Mouse (Mus musculus) cerebellum, adult 8-10 months (tissue): ENCODE measurements around the gene Spocd1.

Source experiments
- DNase-seq: peaks from one replicate; pipeline ENCODE4 v3.0.0; 2022

Spocd1 gene

DNA sequence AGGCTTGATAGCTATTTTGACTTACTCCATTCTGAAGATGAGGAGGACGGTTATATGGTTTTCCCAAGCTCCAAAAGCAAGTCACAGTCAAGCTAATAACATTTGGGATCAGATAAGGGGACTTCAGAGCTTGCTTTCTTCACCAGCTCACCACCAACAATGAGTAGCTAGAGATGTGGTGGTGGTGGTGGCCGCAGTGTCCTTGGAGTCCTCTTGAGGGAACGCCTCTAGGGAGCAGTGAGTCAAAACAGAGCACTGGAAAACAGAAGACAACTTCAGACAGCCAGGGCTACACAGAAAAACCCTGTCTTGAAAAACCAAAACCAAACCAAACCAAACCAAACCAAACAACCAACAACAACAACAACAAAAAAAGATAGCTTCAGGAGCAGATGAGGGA, 10.1 kb upstream of the Spocd1 start:
- DNase-seq = no peak

DNA sequence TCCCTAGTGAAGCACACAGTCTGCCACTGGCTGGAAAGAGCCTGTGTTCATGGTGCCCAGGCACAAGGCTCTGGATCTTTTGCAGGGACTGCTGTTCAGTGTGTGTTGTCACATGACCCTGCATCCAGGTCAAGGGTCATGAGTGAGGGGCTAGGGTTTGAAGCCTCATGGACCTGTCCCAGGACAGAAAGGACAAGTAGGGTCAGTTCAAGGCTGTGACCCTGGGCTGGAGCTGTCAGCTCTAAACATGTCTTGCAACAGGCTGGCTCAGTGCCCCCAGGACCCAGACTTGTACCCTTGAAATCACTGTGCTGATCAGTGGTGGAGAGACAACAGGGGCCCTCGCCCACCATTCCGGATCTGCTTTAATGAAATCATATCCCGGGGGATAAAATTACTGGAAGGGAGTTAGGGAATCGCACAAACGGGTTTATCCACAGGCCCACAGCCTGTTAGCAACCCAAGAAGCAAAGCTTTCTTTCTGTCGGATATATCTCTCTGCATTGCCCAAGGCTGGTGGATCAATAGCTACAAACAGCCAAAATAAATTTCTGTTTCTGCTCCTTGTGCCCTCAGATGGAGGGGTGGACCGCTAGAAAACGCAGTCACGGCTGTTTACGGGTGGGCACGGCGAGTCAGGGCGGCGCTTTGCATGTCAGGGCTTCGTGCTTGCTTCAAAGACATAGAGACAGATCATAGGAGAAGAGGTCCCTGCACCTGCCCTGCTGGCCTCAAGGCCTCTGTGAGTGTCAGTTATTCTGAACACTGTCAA, 8.3 kb upstream of the Spocd1 start:
- DNase-seq = no peak

DNA sequence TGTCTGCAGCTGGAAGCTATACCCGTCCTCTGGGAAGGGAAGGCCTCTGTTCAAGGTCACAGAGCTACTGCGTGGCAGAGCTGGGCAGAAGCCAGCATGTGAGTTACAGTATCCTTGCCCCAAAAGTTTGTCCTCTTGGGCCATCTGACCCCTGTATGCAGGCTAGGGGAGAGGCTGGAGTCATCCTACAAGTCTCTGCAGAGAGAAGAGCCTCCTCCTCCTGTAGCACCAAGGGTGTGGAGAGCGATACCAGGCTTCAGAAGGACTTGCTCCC, 7.8 kb upstream of the Spocd1 start:
- no peak for DNase-seq

DNA sequence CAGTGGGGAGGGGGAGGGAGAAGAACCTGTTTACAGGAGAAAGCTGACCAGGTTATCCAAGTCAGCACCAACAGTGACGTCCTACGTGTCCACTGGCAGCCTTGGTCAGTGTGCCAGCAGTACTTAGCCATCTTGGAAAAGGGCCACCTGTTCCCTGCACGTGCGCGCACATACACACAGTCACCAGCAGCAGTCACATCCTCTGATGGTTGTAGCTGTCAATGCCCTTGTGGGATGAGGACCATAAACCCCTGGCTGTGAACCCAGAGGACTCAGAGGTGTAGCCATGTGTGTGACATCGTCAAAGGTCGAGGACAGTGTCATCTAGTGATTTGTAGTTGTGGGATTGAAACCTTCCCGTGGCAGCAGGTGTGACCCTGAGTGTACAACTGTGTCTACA, 4.9 kb upstream of the Spocd1 start:
- no peak for DNase-seq

DNA sequence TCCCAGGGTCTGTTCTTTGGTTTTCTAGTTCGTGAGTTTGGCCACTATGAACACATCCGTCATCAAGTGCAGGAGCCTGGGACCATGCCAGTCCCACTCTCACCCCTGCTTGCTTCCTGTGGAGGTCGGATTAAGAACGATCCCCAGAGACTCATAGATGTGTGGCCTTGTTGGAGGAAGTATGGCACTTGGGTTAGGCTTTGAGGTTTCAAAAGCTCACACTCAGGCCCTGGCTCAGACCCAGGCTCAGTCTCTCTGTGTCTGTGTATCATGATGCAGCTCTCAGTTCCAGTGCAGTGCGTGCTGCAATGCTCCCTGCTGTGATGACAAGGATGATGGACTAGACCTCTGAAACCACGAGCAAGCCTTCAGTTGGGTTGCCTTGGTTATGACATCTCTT, 4.4 kb upstream of the Spocd1 start:
- no peak for DNase-seq

DNA sequence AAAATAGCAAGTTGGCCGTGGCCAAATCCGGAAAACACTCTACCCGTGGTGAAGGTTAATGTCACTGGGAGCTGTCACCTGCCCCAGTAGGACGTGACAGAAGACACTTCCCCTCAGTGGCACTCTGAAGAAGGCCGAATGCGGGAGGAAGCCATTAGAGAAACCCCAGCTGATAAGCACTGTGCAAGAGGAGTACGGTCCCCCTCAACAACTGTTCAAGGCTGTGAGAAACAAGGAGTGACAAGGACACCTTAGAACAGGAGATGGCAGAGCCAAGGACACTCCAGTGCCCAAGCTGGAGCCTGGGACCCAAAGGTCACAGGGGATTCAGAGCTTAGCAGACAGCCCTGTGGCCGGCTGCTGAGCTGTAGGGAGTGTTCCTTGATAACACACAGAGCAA, 2.5 kb upstream of the Spocd1 start:
- no peak for DNase-seq

DNA sequence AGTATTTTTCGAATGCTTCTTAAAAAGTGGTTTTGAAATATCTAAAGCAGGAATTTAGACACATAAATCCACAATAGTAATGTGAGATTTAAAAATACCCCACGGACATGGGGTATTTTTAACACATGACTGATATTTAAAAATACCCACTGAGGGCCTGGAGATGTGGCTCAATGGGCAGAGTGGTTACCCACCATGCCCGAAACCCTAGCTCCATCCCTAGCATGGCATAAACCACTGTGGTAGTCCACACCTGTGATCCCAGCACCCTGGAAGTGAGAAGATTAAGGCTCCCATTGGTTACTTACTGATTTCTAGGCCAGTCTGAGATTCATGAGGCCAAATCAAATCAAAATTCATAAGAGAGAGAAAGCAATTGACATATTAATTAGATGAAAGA, 2.0 kb upstream of the Spocd1 start:
- no peak for DNase-seq

DNA sequence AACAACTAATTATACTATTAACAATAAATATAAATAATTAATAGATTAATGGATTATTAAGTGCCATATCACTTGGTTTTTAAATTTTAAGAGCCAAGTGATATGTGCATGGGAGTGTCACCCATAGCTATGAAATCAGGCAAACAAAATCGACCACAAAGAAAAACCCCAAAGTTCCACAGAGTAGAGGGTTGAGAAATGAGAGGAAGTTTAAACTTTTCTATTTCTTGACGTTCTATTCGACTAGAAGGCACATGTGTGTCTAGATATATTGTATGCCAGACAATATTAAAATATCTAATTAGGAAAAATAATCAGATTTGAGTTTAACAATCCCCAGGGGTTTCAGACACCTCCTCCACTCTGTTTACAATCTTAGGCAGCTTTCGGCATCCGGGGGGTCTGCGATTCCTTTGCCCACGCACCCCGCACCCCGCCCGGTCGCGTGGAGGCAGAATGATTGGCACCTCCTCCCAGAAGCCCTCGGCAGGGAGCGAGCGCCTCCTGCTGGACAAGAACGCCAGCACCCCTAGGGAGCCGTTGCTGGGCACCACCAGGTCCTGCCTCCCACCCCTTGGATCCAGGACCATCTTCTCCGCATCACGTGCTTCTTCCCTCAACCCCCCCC, 811 bp upstream of the Spocd1 start:
- peak; percentile 67 for DNase-seq

DNA sequence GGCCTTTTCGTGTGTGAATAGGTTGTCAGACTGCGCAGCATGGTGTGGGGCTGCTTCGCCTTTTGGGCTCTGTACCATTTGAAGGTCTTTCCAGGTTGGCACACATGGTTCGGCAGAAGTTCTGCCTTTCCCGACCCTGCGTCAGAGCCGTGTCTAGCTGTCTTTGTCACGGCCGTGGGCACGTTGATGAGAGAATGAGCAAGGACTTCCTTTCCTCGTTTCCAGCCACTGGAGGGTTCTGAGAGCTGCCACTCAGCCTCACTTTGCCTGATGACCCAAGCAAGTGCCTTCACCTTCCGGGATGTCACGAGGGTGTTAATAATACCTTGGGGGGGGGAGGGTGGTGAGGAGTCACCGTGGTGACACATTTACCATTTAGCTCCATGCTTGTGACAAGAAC, 4.6 kb downstream of the Spocd1 start:
- no peak for DNase-seq

DNA sequence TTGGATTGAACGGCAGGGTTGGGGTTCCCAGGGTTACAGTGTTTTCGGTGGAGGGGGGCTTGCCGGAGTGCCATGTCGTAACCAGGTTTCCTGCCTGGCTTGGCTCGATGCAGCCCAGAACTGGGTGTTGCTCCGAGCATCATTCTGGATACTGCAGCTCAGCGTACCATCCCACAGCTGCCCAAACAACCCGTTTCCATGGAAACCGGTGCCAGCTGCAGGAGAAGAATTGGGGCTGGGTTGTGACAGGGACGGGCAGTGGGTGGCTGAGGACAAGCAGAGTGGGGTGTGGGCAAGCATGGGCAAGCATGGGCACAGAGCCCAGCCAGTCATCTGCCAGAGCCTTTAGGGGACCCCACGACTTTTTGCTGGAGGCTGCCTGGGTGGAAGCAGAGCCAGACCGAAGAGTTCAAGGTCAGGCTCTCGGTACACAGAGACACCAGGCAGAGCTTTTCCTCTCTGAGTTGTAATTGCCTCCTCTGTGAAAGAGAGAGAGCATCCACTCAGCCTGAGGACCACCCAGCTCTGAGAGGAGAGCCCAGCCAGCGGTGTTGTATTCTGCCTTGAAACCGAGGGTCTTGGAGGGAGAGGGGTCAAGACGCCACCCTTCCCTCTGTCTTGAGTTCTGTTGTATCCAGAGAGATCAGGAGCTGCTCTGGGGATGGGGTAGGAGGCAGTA, 5.3 kb downstream of the Spocd1 start:
- DNase-seq = peak; percentile 9

DNA sequence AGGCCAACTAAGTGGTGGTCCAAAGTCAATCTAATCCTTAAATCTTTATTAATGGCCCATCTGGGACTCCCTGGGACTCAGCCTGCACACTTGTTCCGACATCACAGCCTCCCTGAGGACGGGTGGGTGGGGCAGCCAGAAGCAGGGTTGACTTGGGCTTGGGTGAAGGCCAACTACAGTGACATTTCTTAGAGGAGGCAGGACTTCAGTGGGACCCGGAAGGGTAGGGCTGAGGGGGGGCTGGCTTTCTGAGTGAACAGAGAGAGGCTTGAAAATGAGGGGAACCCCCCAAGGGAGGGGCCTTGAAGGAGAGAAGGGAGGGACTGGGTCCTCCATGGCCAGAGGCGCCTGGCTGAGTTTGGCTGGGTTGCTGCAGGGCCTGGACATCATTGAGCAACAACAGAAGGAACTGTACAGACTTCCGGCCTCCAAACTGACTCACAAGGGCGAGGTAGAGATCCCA, 22.3 kb downstream of the Spocd1 start:
- no peak for DNase-seq

DNA sequence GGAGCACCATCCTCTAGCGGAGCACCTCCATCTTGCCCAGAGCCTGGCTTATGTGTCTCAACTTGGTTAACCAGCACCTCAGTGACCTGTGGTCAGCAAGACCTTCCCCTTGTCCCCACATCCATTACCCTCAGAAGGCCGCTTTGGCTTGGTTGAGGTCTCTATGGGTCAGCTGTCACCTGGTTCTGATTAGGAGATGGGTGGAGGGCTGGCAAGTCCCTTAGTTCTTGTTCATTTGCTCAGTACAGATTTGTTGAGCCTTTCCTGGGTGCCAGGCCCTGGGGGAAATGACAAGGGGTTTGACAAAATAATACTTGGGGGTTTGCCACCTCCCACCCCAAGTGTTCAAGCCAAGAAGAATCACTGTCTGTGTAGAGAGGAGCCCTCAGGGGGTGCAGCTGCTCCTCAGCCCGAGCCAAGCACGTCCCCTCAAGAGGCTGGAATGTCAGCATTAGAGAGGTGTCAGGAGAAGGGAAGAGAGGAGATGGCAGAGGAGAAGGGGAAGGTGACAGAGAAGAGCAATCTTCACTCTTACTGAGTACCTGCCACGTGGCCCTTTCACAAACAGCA, 23.3 kb downstream of the Spocd1 start:
- DNase-seq = no peak

DNA sequence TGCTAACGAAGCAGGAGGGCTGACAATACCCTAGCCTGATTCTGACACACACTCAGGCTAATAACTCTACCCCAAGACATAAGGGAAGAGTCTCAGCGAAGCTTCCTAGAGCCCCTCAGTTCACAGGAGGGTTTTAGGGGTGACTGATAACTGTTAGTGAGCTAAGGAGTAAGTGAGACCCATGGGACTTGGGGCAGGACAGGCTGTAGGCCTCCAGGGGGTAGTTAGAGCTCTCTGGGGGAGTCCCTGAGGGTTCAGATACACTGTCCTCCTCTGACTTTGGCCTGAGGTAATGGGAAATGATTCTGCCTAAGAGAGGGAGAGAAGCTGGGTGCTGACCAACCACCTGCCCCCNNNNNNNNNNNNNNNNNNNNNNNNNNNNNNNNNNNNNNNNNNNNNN, 25.5 kb downstream of the Spocd1 start:
- no peak for DNase-seq

DNA sequence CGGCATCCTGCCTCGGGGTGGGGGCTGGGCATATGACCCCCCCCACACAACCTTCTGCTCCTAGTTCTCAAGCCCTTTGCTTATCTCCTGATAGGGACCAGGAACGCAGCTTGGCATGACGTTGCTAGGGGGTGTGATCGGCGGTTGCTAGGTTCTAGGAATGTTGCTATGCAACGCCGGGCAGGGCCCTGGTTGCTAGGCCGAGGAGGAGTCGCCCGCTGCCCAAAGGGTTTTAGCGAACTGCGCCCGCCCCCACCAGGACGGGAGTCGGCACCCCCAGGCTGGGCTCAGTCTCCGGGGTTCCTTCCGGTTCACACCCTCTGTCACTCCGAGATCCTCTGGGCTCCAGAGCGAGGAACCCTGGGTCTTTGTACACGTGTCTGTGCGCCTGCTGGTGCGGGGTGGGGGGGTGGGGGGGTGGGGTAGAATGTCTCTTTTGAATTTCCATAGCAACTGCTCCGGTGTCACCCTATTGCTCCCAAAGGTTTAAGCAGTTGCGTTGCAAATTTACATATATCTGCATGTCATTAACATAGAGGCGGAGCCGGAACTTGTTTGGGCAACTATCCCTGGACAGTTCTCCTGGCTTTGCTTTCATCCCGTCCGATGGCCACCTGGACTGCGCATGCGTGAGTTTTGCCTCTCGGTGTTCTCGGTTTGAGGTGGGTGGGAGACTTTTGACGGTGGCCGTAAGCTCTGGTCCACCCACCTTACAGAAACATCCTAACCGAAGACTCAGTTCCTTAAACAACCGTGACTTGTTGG, 31.3 kb downstream of the Spocd1 start:
- peak; percentile 48 for DNase-seq

DNA sequence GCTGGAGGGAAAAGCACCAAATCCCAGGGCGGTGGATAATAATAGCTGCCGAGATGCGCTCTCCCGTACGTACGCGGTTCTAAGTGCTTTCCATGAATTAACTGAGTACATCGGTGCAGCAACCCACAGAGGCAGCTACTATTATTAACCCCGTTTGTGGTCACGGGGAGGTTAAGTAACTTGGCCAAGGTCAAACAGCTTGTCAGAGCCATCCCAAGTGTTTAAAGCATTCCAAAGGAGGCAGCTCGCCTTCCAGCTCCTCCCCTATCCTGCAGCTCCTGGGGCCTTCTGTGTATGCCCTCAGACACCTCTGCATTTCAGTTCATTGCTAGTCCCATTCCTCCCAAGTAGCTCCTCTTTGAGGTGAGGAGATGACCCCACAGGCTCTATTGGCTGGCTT, 36.2 kb downstream of the Spocd1 start:
- DNase-seq = no peak

DNA sequence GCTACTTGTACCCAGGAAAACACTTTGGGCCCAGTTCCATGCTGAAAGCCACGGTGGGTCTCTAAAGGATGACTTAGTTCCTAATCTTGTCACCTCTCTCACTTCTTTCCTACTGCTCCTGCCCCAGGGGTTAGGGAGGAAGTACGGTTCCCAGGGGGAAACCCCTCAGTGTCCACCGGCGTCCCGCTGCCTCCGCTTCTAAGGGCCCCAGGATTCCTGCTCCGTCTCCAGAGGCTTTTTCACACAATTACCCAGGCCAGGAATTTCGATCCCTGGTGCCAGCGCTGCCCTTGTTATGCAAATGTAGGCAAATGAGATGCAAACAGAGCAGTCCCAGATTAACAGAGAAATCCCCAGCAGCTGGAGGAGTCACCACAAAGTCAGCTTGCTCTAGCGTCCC, 37.2 kb downstream of the Spocd1 start:
- DNase-seq = no peak

DNA sequence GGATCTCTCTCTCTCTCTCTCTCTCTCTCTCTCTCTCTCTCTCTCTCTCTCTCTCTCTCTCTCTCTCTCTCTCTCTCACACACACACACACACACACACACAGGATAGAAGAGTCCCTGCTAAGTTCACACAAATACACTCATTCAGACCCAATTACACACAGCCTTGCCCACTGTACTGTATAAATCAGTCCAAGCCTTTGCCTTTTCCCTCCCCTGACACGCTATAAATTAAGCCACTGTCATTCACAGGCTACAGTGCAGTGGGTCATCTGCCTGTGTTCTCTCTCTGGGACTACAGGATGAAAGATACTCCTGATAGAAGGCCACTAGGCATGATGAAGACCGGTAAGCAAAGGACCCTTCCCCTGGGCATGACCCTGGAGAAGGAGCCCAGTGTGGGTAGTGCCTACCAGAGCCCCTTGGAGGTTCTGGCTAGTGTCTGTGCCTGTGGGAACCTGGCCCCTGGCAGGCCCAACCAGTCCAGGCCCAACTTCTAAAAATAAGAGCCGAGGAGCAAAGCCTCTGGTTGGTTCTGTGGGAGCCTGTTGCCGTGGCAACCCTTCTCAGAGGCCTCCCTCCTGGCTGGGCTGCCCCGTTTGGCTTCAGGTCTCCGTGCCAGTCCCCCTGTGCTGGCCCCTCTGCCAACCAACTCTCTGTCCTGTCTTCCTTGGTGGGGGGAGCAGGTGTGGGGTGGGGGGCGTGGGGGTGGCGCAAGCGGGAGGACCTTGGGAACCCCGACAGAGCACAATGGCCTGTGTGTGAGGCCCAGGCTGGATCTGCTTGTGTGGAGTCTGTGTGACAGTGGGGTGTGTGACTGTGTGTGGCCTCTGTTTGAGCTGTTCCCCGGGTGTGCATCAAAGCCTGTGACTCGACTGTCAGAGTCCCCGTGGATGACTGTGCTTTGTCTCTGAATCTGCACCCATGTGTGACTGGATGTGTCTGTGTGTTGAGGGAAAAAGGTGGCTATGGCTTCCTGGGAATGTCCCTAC, 38.3 kb downstream of the Spocd1 start:
- DNase-seq = no peak

DNA sequence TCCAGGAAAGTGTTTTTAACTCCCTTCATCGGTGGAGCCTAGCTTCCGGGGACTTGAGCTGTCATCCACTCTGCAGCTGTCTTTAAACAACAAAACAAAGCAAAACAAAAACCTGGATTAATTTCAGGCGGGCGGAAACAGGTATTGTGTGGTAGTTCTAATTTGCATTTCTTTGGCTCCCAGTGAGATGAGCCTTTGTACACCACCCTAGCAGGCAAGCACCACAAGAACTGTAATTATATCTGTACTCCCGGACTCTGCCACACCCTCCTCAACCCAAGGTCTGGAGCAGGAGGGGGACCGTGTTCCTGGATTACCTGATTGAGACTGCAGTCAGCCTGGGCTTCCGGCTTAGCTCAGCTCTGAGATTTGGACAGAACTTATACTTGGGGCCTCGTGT, 41.1 kb downstream of the Spocd1 start:
- no peak for DNase-seq

DNA sequence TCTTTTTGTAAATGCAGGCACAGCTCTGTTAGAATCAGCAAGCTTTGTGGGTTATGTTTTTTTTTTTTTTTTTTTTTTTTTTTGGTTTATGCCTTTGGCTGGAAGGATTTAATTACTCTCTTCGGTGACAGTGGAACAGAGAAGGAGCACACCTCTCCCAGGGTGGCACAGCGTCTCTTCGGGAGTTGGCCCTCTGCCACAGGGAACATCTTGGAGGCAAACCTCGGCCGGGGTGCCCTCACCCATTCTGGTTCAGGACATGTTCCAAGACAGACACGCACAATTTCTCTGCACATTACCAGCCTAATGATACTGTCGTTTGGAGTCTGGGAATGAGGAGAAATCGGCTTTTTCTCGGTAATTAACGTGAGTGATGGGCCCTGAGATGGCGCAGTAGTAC, 41.8 kb downstream of the Spocd1 start:
- DNase-seq = no peak

DNA sequence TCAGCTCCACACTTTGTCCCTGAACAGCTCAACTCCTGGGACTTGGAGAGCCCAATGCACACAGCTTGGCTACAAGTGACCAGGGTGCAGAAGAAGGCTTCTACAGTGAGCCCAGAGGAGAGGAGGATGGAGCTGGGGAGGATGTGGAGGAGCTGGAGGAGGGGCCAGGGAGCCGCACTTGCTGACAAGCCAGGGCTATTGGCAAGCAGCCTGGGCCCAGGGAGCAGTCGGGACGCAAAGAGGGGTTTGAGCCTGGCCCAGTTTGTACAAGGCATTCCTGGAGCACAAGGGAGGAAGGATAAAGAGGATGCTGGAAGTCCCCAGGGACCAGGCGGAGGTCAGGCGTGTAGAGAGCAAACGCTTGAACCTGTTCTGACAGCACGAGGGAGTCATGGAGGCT, 42.9 kb downstream of the Spocd1 start:
- no peak for DNase-seq

DNA sequence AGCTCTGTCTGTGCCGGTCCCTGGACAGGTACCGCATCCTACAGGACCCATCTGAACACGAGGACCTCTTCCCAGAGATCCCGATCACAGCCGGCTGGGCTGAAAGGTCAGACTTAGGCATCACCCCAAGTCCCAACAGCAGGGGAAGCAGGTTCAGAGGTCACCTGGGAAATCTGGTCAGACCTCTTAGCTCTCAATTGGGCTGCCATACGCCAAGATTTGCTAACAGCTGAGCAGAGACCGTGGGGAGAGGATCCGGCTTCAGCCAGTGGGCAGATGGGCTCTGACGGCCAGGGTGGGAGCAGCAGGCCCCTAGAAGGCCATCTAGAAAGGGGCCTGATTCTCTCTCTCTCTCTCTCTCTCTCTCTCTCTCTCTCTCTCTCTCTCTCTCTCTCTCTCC, 45.2 kb downstream of the Spocd1 start:
- DNase-seq = no peak

DNA sequence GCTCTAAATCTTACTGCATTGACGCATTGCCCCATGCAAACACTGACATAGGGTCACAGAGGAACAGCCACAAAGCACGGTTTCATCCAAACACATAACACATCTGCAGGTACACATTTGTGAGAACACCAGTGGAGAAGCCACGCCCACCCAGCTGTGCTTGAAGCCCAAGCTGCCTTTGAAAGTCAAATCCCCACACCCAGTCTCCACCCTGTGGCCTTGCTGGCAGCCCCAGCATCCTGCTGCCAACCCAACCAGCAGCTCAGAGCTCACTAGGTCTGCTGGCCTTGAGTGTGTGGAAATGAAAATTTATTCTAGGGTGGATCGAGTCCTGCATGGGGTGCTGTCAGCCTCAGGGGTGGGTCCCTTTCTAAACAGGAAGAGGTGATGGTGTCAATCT, 48.2 kb downstream of the Spocd1 start:
- no peak for DNase-seq
